Mouse (Mus musculus) kidney, adult 11 months (tissue): ENCODE data around the gene Polr2e.

ENCODE experiments used
- DNase-seq: peaks from one replicate; pipeline ENCODE4 v3.0.0; 2022

Gene Polr2e

DNA sequence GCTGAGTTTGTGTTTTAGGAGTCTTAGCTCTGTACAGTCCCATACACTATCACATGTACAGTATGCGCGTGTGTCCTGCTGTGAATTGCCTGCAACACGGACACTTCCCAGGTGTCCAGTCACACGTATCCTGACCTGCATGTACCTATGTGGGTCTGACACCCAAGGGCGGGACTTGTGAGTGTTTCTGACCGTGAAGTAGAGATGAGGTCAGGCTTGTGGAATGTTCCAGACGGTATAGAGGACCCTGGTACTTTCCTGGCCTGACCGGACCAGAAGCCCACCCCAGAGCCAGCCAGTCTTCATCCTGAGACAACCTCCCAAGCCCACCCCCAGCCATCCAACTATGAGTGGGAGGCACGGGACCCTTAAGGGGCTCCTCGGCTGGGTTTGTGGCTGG lies 24.0 kb downstream of the Polr2e start:
- DNase-seq = no peak

DNA sequence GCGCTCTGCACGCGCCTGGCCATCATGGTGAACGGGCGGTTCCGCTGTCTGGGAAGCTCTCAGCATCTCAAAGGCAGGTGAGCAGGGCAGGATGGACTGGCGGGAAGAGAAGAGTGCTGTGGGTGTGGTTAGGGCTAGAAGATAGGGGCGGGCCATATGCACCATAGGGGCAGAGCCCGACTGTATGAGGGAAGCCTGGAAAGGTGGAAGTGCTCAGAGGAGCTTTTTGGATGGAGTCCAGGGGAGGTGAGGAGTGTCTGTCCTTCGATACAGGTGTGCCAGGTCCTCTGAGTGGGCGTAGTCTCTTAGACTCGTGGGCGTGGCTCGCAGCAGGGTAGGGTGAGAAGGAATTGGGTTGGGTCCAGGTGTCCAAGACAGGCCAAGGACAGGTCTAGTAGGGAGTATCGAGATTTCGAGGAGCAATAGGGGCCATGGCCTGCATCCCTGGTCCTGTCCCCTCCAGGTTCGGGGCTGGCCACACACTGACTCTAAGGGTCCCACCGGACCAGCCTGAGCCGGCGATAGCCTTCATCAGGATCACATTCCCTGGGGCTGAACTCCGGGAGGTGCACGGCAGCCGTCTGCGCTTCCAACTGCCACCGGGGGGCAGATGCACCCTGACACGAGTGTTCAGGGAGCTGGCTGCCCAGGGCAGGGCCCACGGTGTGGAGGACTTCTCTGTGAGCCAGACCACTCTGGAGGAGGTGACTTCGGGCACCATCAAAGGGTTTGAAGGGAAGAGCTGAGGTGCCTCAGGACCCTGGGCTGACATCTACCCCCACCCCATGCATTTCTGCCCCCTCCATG lies 24.9 kb downstream of the Polr2e start:
- DNase-seq = no peak

DNA sequence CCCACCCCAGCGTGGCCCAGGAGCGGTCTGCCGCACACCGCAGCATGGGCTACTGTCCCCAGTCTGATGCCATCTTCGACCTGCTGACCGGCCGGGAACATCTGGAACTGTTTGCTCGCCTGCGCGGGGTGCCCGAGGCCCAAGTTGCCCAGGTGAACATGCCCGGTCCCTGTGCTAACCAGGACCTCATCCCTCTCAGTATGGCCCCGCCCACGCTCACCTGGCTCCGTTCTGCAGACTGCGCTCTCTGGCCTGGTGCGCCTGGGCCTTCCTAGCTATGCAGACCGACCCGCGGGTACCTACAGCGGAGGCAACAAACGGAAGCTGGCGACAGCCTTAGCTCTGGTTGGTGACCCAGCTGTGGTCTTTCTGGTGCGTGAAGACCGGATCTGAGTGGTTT lies 26.0 kb downstream of the Polr2e start:
- no peak for DNase-seq

DNA sequence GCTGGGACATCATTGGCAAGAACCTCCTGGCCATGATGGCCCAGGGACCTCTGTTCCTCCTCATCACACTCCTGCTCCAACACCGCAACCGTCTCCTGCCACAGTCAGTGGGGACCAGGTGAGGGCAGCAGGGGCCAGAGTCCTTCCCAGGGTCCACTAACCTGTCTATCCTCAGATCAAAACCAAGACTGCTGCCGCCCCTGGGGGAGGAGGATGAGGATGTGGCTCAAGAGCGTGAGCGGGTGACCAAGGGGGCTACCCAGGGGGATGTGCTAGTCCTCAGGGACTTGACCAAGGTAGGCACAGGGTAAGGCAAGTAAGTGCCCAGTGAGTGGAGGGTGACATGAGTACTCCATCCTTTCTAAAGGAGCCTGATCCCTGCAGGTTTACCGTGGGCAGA lies 27.9 kb downstream of the Polr2e start:
- DNase-seq = no peak

DNA sequence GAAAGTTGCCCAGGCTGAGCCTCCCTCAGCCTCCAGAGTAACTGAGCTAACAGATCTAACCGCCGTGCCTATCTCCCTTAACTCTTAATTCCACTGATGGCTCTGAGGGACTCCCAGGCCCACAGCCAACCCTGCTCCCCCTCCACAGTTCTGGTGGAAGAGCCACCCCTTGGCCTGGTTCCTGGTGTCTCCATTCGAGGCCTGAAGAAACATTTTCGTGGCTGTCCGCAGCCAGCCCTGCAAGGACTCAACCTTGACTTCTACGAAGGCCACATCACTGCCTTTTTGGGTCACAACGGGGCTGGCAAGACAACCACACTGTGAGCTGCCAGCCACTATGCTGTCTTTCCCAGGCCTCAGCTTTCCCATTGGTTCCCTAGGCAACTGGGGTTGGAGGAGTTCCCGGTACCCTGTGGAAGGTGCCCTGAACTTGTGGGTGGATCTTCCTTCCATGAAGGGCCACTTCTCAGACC lies 35.3 kb downstream of the Polr2e start:
- no peak for DNase-seq

DNA sequence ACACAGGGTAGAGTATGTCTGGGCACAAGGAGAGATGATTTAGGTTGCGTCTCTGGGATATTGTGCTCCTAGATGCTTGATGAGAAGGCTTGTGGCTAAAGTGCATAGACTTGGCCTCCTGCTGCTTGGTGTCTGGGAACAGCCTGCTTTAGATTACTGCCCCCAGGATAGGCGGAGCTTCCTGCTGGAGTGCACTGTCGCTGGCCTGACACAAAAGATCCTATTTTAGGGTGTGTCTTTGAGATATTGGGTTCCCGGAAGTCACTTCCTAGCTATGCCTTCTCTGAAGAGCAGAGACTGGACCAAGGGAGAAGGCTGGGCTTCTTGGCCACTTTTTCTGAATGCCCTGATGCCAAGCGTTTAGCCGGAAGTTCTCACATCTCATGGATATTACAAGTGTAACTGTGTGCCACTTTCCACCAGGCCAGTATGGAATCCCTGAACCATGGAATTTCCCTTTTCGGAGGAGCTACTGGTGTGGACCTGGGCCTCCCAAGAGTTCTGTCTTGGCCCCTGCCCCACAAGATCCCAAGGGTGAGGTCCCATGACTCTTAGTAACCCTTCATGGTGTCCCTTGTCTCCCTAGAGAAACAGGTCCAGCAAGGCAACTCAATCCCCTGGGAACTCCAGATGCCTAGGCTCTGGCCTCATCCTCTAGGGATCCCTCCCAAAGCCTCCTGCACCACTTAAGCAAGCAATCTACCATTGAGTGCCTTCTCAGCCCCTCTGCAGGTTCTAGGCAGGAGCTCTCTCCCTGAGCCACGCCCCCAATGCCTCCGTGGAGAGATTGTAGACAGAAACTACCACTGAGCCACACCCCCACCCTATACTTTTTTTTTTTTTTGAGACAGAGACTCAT lies 36.0 kb downstream of the Polr2e start:
- DNase-seq = no peak

DNA sequence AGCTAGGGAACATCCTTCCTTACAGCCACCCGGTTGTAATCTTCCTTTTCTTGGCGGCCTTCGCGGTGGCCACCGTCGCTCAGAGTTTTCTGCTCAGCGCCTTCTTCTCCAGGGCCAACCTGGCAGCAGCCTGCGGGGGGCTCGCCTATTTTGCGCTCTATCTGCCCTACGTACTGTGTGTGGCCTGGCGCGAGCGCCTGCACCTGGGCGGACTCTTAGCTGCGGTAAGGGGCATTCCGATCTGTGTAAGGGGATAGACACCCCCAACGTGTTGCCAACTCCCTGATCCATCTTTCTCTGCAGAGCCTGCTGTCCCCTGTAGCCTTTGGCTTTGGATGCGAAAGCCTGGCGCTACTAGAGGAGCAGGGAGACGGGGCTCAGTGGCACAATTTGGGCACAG lies 36.8 kb downstream of the Polr2e start:
- no peak for DNase-seq

DNA sequence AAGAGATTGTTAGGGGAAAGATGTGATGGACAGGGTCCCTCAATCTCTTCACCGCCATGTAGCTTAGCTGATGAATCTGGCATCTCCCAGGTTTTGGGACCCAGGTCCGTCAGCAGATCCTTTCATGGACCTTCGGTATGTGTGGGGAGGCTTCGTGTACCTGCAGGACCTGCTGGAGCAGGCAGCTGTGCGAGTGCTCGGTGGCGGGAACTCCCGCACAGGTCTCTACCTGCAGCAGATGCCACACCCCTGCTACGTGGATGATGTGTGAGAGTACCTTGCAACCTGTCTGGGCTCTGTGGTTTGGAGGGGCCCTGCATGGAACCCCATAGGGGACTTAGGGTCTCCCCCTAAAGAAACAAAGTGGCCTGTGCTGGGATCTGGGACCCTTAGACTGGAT lies 37.6 kb downstream of the Polr2e start:
- no peak for DNase-seq

DNA sequence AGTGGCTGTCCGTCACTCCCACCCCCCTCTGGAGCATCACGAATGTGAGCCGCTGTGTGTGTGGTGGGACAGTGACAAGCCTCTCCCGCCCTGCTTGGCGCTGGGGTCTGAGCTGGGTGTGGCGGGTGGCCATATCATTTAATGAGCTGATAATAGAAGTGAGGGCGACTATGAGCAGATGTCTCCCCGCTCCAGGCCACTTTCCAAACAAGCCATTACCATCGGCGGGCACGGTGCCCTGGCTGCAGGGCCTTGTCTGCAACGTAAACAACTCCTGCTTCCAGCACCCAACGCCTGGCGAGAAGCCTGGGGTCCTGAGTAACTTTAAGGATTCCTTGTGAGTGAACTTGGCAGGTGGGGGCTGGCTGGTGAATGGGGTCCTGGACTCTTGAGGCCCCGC lies 41.8 kb downstream of the Polr2e start:
- no peak for DNase-seq

DNA sequence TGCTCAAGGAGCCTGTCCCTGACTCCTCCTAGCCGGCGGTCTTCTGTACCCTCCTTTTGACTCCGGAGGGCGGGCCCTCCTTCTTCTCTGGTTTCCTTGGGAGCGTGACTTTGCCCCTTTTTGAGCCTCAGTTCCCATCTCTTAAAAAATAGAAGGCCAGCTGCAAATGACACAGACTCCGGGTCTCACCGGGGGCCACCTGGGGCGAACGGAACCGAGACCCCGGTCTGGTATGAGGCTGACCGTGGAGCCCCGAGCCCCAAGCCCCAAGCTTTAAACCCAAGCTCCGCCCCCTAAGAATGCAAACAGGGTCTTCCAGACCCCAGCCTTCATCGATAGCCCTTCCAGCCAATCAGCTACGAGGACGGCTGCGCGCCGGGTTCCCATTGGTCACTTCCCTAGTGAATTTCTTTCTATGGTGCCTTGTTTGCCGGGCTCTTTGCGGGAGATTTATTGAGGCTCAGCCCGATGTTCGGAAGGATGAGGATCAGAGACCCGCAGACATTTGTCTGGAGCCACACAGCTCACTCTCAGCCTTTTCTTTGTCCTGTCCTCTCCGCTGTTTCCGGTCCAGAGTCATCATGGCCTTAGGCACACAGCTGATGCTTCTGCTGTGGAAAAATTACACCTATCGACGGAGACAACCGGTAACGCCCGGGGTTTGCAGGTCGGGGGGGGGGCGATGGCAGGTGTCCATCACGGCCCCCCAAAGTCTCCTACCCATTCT lies 42.4 kb downstream of the Polr2e start:
- peak; percentile 69 for DNase-seq

DNA sequence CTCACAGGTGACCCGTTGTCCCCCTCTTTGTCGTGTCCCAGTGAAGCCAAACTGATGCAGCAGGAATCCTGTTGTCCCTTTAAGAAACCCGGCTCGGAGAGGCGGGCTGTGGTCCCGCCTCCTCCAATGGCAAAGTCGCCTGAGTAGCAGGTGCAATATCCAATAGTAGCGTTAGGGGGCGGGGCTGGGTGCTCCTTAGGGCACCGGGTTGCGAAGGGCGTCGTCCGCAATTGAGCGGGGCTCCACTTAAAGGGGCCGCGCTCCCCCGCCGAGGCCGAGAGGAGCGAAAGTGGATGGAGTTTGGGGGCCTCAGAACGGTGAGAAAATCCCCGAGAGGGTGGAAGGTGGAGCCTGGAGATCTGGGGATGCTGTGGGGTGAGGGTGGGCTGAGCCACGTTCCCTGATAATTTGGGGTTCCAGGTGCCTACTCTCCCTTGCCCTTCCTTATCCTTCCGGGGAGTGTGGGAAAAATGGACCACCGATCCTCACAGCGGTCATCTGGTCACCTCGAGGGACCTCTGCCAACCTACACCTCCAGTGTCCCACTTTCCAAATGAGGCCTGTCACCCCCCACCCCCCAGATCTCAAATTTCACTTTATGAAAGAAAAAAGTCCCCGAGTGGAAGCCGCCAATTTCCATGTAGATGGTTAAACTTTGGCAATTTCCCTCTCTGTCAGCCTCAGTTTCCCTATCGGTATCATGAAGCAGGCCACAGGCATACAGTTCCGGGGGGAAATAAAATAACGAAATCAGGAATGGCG lies 43.1 kb downstream of the Polr2e start, which contains the start of gene Abca7:
Abca7 (plus strand) TSS at position 223 of the 762 bp plus-strand sequence.
- DNase-seq = peak; percentile 93

DNA sequence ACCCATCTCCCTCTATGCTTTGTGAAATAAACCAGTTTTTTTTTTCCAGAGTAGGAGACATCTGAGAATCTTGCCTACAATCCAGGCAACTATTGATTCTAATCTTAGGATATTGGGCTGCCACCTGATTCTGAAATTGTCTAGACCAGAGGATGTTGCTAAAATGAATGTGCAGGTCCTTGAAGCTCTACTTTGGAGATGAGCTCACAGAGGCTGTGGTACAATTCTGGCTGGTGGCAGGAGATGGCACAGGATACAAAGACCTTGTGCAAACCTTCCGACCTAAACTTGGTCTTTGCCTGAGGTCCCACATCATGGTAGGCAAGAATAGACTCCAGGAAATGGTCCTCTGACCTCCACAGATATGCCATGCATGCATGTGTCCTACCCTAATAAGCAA lies 44.0 kb downstream of the Polr2e start:
- DNase-seq = no peak

DNA sequence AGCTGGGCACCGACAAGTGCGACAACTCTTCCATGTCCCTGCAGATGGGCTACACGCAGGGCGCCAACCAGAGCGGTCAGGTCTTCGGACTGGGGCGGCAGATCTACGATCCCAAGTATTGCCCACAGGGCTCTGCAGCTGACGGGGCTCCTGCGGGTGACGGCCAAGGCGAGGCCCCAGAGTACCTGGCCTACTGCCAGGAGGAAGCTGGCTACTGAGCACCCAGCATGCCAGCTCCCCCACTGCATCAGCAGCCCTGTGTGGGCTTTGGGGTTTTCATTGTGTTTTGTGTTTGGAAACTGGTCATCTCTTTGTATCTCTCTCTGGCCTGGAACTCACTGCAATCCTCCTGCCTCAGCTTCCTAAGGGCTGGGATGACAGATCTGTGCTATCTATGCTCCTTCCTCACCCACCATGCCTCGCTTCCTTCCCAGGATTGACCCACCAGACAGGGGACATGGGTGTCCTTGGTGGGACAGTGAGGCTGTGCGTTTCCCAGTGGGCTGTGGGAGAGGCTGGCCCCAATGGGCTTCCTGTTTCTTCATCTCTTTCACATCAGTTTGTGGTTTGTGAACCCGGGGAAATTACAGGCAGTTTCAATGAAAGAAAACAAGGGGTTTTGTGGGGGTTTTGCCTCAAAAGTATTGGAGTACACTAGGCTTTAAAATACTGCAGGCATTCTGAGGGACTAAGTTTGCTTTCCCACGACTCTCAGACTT lies 45.0 kb downstream of the Polr2e start:
- no peak for DNase-seq

DNA sequence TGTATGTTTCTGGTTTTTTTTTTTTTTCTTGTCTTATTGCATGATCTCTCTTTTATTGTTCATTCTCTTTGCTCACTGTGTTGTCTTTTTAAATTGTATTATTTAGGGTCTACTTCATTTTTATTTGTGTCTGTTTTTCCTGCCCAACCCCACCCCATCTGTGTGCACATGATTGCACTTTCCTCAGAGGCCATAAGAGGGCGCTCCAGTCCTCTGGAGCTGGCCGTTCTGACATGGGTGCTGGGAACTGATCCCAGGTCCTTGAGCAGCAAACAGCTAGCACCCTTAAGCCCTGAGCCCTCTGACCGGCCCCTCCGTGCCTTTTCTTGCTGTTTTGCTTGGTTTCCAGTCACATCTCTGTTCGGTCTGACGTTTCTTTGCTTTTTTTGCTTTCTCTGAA lies 48.0 kb downstream of the Polr2e start:
- DNase-seq = no peak

DNA sequence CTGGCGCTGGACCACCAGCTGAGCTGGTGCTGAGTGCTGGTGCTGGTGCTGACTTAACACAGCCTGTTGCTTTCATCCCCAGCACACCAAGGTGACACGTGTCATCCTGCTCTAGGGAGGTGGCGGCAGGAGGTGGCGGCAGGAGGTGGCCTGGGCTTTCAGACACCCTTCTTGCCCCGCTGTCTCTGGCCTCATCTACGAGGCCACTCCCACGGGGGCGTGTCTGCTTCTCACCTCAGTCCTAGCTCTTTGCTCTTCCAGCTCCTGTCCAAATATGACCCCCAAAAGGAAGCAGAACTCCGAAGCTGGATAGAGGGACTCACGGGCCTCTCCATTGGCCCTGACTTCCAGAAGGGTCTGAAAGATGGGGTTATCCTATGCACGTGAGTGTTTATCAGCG lies 48.5 kb downstream of the Polr2e start:
- DNase-seq = no peak

DNA sequence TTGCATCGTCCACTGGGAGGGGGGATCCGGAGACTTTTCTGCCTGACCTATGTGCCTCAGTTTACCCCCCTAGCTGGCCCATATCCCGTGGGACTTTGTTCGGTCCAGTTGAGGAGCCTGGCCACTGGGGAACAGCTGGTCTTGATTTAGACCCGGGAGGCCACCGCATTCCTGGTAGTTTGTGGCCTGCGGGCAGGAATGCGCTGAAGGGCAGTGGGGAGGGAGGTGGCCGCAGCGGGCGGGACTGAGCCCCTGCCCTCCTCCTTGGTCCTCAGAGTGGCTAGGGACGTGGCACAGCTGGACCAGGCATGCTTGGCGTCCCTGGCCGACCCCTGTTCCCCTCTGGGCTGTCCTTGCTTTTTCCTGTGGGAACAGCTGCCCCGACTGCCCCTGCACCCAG lies 49.7 kb downstream of the Polr2e start:
- no peak for DNase-seq

DNA sequence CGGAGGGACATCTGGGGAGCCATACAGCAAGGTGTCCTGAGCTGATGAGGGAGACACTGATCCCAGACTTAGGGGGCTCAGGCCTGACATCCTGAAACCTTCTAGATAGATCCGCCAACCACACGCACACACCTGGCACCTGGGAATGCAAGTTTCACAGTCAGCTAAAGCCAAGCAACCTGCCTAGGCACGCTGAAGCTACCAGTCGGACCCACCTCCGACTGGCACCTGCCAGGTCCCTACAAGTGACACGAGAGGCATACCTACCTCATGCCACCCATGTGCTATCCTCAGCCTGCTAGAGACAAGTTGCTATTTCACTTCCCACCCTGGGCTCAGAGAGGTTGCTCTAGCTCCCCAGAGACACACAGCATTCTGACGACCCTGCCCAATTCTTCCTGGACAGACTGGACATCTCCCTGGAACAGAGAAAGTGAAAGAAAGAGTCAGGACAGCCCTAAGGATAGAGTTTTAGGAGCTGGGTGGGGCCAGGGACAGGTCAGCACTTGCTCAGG lies 50.3 kb downstream of the Polr2e start:
- no peak for DNase-seq

DNA sequence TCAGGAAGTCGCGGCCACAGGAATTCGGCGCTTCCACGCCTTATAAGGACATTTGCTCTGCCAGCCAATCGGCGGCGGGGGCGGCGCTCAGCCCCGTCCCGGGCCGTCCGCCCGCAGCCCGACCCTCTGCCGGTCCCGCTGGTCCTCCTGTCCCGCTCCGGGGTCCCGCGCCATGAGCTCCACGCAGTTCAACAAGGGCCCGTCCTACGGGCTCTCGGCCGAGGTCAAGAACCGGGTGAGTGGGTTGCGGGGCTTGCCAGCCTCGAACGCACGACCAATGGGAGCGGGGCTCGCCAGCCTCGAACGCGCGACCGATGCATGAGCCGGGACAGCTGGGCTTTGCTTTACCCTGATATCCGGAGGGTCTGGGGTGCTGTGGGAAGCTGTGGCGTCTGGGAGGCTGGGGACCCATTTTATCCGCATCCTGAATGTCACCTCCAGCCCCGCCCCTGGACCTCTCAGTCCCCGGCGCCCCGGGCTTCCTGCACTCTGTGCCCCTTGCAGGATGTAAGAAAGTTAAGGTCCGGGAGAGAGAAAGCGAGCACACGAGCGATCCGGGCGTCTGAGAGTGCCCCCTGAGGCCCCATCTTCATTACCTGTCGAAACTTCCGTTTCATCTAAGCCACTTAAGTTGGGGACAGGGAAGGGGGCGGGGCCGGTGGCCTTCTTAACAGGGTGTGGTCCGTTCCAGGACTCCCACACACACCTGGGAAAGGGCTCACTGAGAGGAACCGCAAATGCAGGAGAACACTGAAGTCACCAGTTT lies 50.9 kb downstream of the Polr2e start, which contains the start of gene Cnn2:
Cnn2 (plus strand) TSS at position 79 of the 766 bp plus-strand sequence.
- peak; percentile 63 for DNase-seq

DNA sequence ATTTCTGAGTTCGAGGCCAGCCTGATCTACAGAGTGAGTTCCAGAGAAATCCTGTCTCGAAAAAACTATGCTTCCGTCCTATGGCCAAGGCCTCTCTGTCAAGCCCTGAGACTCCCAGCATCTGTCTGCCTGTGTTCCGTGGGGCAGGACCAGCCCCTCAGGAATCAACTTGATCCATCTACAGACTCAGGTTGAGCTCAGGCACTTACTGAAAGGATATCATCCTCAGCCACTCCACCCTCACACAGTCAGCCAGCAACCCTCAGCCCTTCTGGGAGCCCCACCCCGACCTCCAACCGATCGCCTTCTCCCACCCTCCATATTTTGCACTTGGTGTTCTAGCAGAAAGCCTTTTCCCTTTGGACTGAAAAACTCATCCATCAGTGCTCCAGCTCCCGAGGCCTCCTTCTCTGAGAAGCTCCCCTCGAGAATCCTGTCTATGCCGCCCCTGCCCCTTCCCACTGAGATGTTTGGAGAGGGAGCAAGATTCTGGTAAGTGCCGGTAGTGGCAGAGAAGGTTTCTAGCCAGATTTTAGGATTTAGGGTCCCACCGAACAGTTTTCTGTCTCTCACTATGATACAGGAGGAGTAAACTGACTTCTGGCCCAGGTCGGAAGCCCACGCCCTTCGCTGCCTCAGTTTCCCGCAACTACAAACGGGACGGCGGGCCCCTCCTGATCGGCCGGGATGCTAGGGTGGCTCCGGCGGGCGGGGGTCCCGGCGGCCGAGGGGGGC lies 51.7 kb downstream of the Polr2e start:
- no peak for DNase-seq

DNA sequence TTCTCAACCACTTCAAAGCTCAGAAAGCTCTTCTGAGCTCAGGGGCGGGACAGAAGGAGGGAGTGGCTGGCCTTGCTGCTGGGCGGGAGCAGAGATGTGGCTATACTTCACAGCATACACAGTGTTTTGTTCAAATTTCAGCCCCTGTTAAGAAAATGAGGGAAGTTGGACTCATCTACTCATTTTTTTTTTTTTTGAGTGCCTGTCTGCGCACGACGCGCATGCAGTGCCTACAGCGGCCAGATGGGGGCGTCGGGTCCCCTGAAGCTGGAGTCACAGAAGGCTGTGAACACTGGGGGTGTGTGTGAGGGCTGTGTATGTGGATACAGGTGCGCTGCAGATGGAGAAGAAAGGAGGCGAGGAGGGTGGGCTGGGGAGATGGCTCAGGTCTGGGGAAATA lies 52.6 kb downstream of the Polr2e start:
- DNase-seq = peak; percentile 81
